Mouse (Mus musculus): ENCODE measurements around the gene Crhr2.

DNA sequence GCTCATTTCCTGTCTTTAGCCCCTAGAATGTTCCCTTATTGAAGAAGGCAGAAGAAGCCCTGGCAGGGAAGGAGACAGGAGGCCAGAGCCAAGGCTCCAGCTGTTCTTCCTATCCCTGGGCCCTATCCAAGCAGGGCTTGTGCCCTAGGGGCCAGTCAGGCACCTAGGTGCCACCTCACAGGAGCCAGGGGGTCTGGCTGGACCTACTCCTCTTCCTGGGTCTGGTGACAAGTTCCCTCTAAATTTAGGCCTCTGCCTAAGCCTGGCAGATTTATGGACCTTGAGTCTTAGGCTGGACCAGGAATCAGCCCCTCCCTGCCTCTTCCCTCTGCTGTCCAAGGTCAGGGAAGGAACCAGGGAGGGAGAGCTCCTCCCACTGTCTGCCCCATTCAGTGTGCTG is 4.4 kb downstream of the Crhr2 start:
- no peak for TF ChIP-seq GATA1 (IDR thresholded peaks at IDR 0.05; ENCODE audit: borderline replicate concordance, low read length)
- no peak for TF ChIP-seq FLI1 (IDR thresholded peaks at IDR 0.05; ENCODE audit: low read length)
